Mouse (Mus musculus) G1E (cell line): ENCODE results near the gene Gm15737. TPM values are rescaled to one million over a fixed set of nuclear protein-coding genes. Genes with fewer than 3 reads are reported as not detected.

Experiments
- ATAC-seq: 2 replicates; pipeline ENCODE4 v1.8.0; 2016; ENCODE audit warnings: mild to moderate bottlenecking; ENCODE audit not compliant: insufficient number of reproducible peaks, poor library complexity, low FRiP score, severe bottlenecking; ENCODE audit errors: extremely low read depth
- DNase-seq: peaks from one replicate; pipeline ENCODE4 v3.0.0; 2012; ENCODE audit warnings: low spot score
- H3K27me3 ChIP-seq: 2 replicates; pipeline ENCODE4 v1.6.1; 2012; ENCODE audit warnings: mild to moderate bottlenecking, low read length, inconsistent platforms; ENCODE audit not compliant: insufficient read depth
- H3K36me3 ChIP-seq: replicated peaks from 2 replicates; pipeline ENCODE3; 2012; ENCODE audit warnings: mild to moderate bottlenecking, inconsistent platforms
- H3K4me1 ChIP-seq: 2 replicates; pipeline ENCODE4 v1.6.1; 2012; ENCODE audit warnings: low read depth, low read length, inconsistent platforms, mixed read lengths; ENCODE audit not compliant: insufficient read depth
- H3K4me3 ChIP-seq: 2 replicates; pipeline ENCODE4 v1.5.1; 2012; ENCODE audit warnings: low read depth, mild to moderate bottlenecking, inconsistent platforms, low read length, moderate library complexity, mixed read lengths
- H3K9me3 ChIP-seq: replicated peaks from 2 replicates; pipeline ENCODE4 v1.6.1; 2012; ENCODE audit warnings: inconsistent platforms
- CTCF ChIP-seq: IDR thresholded peaks from 2 replicates; pipeline ENCODE4 v1.5.1; 2012; ENCODE audit warnings: low read depth, low read length, inconsistent platforms, mixed read lengths
- GATA1 ChIP-seq: IDR thresholded peaks from 2 replicates; pipeline ENCODE4 v1.6.1; 2012; ENCODE audit warnings: borderline replicate concordance, low read length, inconsistent platforms, mixed read lengths
- GATA2 ChIP-seq: IDR thresholded peaks from 2 replicates; pipeline ENCODE4 v1.6.1; 2012; ENCODE audit warnings: low read depth, low read length, inconsistent platforms, borderline replicate concordance
- POLR2AphosphoS5 ChIP-seq: IDR thresholded peaks from 2 replicates; pipeline ENCODE4 v1.6.1; 2012; ENCODE audit warnings: low read depth, low read length, inconsistent platforms; ENCODE audit not compliant: insufficient replicate concordance
- TAL1 ChIP-seq: conservative IDR thresholded peaks from 2 replicates; pipeline ENCODE4 v1.6.1; 2012; ENCODE audit warnings: low read depth, low read length, inconsistent platforms, mixed read lengths
- polyA plus RNA-seq: library from polyadenylated mRNA; stranded (reverse); fragments of >175 nt; gene quantifications from 2 replicates; pipeline ENCODE4 v1.2.3, GENCODE M21; 2012
- total RNA-seq, 2 experiments: library from RNA; stranded (forward) in 1 of 2; stranded (reverse) in 1 of 2; fragments of 200-1000 nt in 1 of 2; fragments of >200 nt in 1 of 2; fragmentation: Nextera tagmentation in 1 of 2; gene quantifications; 2 replicates each; pipeline ENCODE4 v1.2.3; 2014 to 2017

Gene Gm15737
- total and polyA plus RNA-seq, 3 experiments = 0.05 TPM; not detected in 2

- DNase-seq (no peak), ATAC-seq (no peak)
- peaks cover 13% of the 10 kb centered on the region for H3K9me3 ChIP-seq
These were observed 35.3 kb downstream of the Gm15737 start for GRCm38 (mm10) chr6:92904491-92904890.

GRCm38 (mm10) chr6:92905922-92906321 lies 36.8 kb downstream of the Gm15737 start:
- Histone ChIP-seq H3K4me3 (no peak overlapping the region), H3K9me3 (peaks cover 14% of the 10 kb centered on the region), H3K36me3 (no peaks in the 10 kb centered on the region), H3K27me3 (no peaks in the 10 kb centered on the region), H3K4me1 (no peaks in the 10 kb centered on the region)
- ATAC-seq (no peak), DNase-seq (no peak)
- TF ChIP-seq GATA1 (no peak), CTCF (no peak), GATA2 (no peak), POLR2AphosphoS5 (no peak), TAL1 (no peak)

More at GRCm38 (mm10) chr6:92904491-92904890, 35.3 kb downstream of the Gm15737 start:
- TF ChIP-seq POLR2AphosphoS5 (no peak), TAL1 (no peak), GATA1 (no peak), CTCF (no peak), GATA2 (no peak)
- Histone ChIP-seq H3K4me3 (no peak overlapping the region), H3K27me3 (no peaks in the 10 kb centered on the region), H3K36me3 (no peaks in the 10 kb centered on the region), H3K4me1 (no peaks in the 10 kb centered on the region)

DNA sequence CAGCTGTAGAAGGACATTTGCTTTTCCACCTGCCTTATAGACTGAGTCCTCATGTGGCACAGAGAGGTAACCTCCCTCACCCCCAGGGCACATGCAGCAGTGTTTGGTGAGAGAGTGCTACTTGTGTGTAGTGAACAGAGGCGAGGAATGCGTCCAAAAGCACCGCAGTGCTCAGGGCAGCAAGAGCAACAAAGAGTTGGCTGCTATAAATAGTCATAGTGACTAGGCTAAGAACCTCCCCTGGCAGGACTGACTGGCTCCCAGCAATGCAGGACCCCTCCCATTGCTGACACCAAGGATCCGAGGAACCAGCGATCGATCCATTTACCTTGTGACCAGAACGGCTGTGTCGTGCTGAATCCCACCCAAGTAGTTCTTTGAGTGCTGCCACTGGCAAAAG lies 40.2 kb downstream of the Gm15737 start:
- Histone ChIP-seq H3K4me1 (no peaks in the 10 kb centered on the region), H3K9me3 (peaks cover 6% of the 10 kb centered on the region), H3K27me3 (no peaks in the 10 kb centered on the region), H3K4me3 (no peak overlapping the region), H3K36me3 (no peaks in the 10 kb centered on the region)
- DNase-seq (no peak), ATAC-seq (no peak)
- TF ChIP-seq POLR2AphosphoS5 (no peak), GATA2 (no peak), GATA1 (no peak), TAL1 (no peak), CTCF (no peak)

DNA sequence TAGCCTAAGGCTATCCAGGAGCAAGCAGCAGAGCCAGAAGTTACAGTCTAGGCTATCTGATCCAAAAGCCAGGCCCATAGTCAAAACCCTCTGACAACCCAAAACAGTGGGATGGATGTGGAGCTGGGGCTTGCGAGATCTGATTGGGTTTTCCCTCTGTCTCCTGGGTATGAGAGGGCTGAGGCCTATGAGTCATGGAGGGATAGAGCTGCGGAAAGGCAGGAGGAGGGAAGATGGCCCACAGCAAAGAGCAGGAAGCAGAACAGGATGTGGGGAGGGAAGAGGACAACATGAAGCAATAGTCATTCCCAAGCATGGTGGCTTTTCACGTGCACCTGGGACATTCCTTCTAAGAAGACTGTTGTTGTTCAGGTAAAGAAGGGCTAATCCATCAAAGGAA lies 41.5 kb downstream of the Gm15737 start:
- ATAC-seq = no peak
- Histone ChIP-seq H3K4me3 (no peak overlapping the region), H3K36me3 (no peaks in the 10 kb centered on the region), H3K4me1 (no peaks in the 10 kb centered on the region), H3K27me3 (no peaks in the 10 kb centered on the region), H3K9me3 (peaks cover 6% of the 10 kb centered on the region)
- no peak for DNase-seq
- TF ChIP-seq GATA2 = no peak
- no peak for TF ChIP-seq TAL1
- TF ChIP-seq GATA1 = no peak
- no peak for TF ChIP-seq CTCF
- TF ChIP-seq POLR2AphosphoS5 = no peak

DNA sequence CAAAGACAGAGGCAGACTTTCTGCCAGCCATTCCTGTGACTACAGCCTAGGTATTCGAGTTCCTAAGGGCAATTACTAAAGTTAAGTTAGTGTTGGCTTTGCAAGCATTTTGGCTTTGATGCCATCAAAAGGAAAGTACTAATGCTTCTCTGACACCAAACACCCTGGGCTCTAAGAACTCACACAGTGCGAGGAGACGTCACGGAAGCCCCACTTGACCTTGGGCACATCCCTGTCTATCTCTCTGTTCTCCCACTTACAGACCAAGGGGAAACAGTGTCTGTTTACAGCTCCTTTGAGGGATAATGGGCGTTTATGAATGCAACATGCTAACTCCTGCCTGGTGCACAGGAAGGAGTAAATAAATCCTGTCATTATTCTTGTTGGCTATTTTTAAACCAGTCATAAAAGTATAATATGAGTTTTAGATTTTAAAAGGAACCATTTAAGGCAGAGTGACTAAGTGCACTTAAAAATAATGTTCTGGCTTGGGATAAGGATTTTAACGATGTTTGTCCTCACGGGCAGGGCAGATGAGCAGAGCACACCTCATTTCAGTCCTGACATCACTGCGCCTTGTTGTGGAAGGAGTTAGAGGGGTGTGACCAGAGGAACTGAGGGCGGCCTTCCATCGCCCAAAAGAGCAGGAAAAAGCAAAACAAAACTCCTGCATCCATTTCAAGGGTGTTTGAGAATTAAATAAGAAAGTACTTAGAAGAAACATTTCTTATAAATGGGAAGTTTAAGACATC lies 52.0 kb downstream of the Gm15737 start:
- H3K36me3 ChIP-seq = no peaks in the 10 kb centered on the region
- no peak overlapping the region for H3K4me3 ChIP-seq
- H3K9me3 ChIP-seq = peaks cover 8% of the 10 kb centered on the region
- no peaks in the 10 kb centered on the region for H3K4me1 ChIP-seq
- no peak for ATAC-seq
- TF ChIP-seq GATA1 (no peak), POLR2AphosphoS5 (no peak), CTCF (no peak), TAL1 (no peak), GATA2 (no peak)
- no peaks in the 10 kb centered on the region for H3K27me3 ChIP-seq
- no peak for DNase-seq

DNA sequence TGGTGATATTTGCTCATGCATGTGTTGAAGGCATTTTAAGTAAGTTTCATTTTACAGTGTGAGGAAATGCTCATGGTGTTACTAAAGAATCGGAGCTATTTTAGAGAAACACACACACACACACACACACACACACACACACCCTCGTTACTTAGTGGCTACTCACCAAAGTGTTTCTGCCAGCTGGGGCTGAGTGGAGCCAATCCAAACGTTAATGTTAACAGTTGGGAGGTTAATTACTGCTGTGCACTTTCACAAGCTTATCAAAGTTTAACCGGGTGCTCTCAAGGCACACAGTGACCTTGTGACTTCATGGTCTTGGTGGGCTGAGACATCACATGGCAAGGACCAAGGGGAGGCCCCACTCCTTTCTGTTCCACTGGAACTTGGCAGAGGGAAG lies 52.7 kb downstream of the Gm15737 start:
- H3K4me3 ChIP-seq = no peak overlapping the region
- no peaks in the 10 kb centered on the region for H3K36me3 ChIP-seq
- H3K4me1 ChIP-seq = no peaks in the 10 kb centered on the region
- H3K9me3 ChIP-seq = peaks cover 12% of the 10 kb centered on the region
- no peaks in the 10 kb centered on the region for H3K27me3 ChIP-seq
- DNase-seq = no peak
- ATAC-seq = no peak
- TF ChIP-seq CTCF = no peak
- TF ChIP-seq GATA1 = no peak
- TF ChIP-seq GATA2 = no peak
- TF ChIP-seq TAL1 = no peak
- no peak for TF ChIP-seq POLR2AphosphoS5

GRCm38 (mm10) chr6:92924536-92924935 lies 55.4 kb downstream of the Gm15737 start:
- no peak for DNase-seq
- H3K36me3 ChIP-seq = no peaks in the 10 kb centered on the region
- H3K27me3 ChIP-seq = no peaks in the 10 kb centered on the region
- TF ChIP-seq CTCF = no peak
- TF ChIP-seq GATA1 = no peak
- no peak for TF ChIP-seq TAL1
- TF ChIP-seq POLR2AphosphoS5 = no peak
- TF ChIP-seq GATA2 = no peak
- peaks cover 9% of the 10 kb centered on the region for H3K9me3 ChIP-seq
- ATAC-seq = no peak
- H3K4me3 ChIP-seq = no peak overlapping the region
- H3K4me1 ChIP-seq = no peaks in the 10 kb centered on the region
